Mouse (Mus musculus): ENCODE results near the gene Pla2g2c.

- TF ChIP-seq CTCF (IDR thresholded peaks at IDR 0.05; ENCODE audit: low read depth) (no peak), EP300 (IDR thresholded peaks at IDR 0.05; ENCODE audit: low read depth) (no peak)
Observed at GRCm38 (mm10) chr4:138753608-138754007, 29.0 kb downstream of the Pla2g2c start.
